Mouse (Mus musculus) stomach, embryonic 14.5 days (tissue): ENCODE data around the gene Nop53. TPM values are rescaled to one million over a fixed set of nuclear protein-coding genes. Genes with fewer than 3 reads are reported as not detected.
A peak's percentile ranks its signal among the peaks of the same experiment; 100 is the strongest.

Source experiments
- ATAC-seq: fragments of 200-750 bp; cut with Nextera tagmentation; 2 replicates; pipeline ENCODE4 v1.8.0; 2017; ENCODE audit warnings: low read depth, moderate TSS enrichment; ENCODE audit not compliant: insufficient number of reproducible peaks, insufficient read depth, low FRiP score
- H3K27ac ChIP-seq: fragments of 300-500 bp; sonication (generic); 2 replicates; pipeline ENCODE4 v1.5.1; 2014; ENCODE audit warnings: mild to moderate bottlenecking, low read length, moderate library complexity, mixed read lengths
- H3K27me3 ChIP-seq: fragments of 300-500 bp; sonication (generic); 2 replicates; pipeline ENCODE4 v1.6.1; 2014; ENCODE audit warnings: low read length, control low read depth, mixed read lengths; ENCODE audit not compliant: control insufficient read depth, insufficient read depth
- H3K36me3 ChIP-seq: fragments of 300-500 bp; sonication (generic); 2 replicates; pipeline ENCODE4 v1.6.1; 2014; ENCODE audit warnings: mild to moderate bottlenecking, control low read depth, low read length, moderate library complexity, mixed read lengths; ENCODE audit not compliant: control insufficient read depth, insufficient read depth
- H3K4me1 ChIP-seq: fragments of 300-500 bp; sonication (generic); 2 replicates; pipeline ENCODE4 v1.6.1; 2014; ENCODE audit warnings: low read length, control low read depth, mixed read lengths; ENCODE audit not compliant: control insufficient read depth, insufficient read depth
- H3K4me2 ChIP-seq: fragments of 300-500 bp; sonication (generic); replicated peaks from 2 replicates; pipeline ENCODE4 v1.6.1; 2014; ENCODE audit warnings: low read depth, low read length, control low read depth
- H3K4me3 ChIP-seq: fragments of 300-500 bp; sonication (generic); 2 replicates; pipeline ENCODE4 v1.5.1; 2014; ENCODE audit warnings: low read depth, low read length, control low read depth
- H3K9ac ChIP-seq: fragments of 300-500 bp; sonication (generic); replicated peaks from 2 replicates; pipeline ENCODE4 v1.6.1; 2014; ENCODE audit warnings: low read depth, mild to moderate bottlenecking, control low read depth, low read length, moderate library complexity, mixed read lengths
- H3K9me3 ChIP-seq: fragments of 300-500 bp; sonication (generic); 2 replicates; pipeline ENCODE4 v1.6.1; 2016; ENCODE audit warnings: low read depth, low read length, control low read depth; ENCODE audit not compliant: control insufficient read depth
- WGBS: fragments of 180-500 bp; shearing (Covaris S2); extraction: QIAGEN DNeasy Blood & Tissue Kit; methylation state at CpG from one replicate; pipeline ENCODE4 v1.1.7; 2014; 5-methylcytosine and 5-hydroxymethylcytosine counted together
- polyA plus RNA-seq: library from polyadenylated mRNA; unstranded; fragments of >200 nt; fragmentation: Nextera tagmentation; extraction: Ambion mirVana; gene quantifications from 2 replicates; pipeline ENCODE4 v1.2.1, GENCODE M21; 2014

The Nop53 gene
- polyA plus RNA-seq, 1 experiment from 2014 or later, result 187 TPM

- Histone ChIP-seq H3K27me3 (no peaks in the 10 kb centered on the region), H3K4me1 (peaks cover 24% of the 10 kb centered on the region), H3K36me3 (peaks cover 3% of the 10 kb centered on the region; the same call in 1 of the 2 replicates), H3K4me2 (peak overlapping the region; percentile 17; the same call in 1 of the 2 replicates), H3K4me3 (no peak overlapping the region; the same call in 1 of the 2 replicates), H3K9me3 (no peaks in the 10 kb centered on the region), H3K27ac (peak overlapping the region; percentile 92; the same call in 1 of the 2 replicates), H3K9ac (no peak overlapping the region)
- ATAC-seq, result no peak
- WGBS, result 83% methylated on average over 32 of the region's 32 CpGs
Measured at GRCm38 (mm10) chr7:15963798-15964652, 18.2 kb upstream of the Nop53 start.

DNA sequence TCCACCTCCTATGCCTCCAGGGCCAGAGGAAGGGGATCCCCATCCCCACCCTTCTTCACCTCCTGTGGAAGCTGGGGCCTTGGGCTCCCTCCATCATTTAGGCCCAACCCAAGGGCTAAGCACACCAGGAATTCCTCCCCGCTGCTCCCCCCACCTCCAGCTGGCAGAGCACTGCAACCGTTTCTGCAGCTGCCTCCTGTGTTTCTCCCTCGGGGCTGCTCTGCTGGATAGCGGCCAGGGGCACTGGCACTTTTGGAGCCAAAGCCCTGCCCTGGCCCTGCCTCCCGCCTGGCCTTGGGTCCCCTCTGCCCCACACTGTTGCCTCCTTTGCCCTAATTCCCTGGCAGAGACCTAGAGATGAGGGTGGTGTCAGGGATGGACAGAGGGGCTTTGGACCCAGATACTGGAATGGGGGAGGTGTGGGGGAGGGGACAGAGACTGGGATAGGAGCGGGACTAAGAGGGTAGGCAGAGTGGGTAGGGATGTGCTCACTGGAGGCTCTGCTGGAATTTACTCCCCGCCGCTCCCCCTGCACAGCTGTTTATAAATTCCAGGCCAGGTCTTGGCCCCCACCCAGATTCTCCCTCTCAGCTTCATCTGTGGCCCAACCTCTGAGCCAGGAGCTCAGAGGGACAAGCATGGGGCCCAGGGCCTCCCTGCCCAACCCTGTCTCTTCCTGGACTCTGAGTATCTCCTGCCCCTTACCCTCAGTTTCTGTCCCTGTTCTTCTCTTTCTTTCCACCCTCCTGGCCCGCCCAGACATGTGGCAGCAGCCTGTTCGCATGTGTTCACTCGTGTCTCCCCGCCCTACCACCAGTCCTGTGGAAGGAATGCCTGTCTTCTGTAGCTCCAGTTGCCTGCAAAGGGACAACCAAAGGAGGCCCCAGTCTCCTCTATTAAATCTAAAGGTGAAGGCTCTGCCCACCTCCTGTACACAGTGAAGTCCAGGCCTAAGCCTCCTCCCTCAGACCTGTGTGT lies 16.7 kb upstream of the Nop53 start:
- peak; percentile 62; the same call in 1 of the 2 replicates for ATAC-seq

GRCm38 (mm10) chr7:15961798-15962197 lies 15.9 kb upstream of the Nop53 start:
- 89% methylated on average over 7 of the region's 7 CpGs for WGBS
- Histone ChIP-seq H3K4me3 (0 out of 2 replicates have a peak overlapping the region, but pooled peaks have one; percentile 1), H3K36me3 (peaks cover 3% of the 10 kb centered on the region; the same call in 1 of the 2 replicates), H3K4me1 (peaks cover 24% of the 10 kb centered on the region), H3K9me3 (no peaks in the 10 kb centered on the region), H3K4me2 (peak overlapping the region; percentile 34; the same call in 1 of the 2 replicates), H3K27ac (peak overlapping the region; percentile 92), H3K27me3 (no peaks in the 10 kb centered on the region), H3K9ac (no peak overlapping the region)
- ATAC-seq, result no peak

More for the DNA sequence above, 16.7 kb upstream of the Nop53 start:
- no peaks in the 10 kb centered on the region for H3K9me3 ChIP-seq
- WGBS, result 13% methylated on average over 12 of the region's 12 CpGs
- peak overlapping the region; percentile 92 for H3K27ac ChIP-seq
- peaks cover 3% of the 10 kb centered on the region; the same call in 1 of the 2 replicates for H3K36me3 ChIP-seq
- peaks cover 24% of the 10 kb centered on the region for H3K4me1 ChIP-seq
- H3K27me3 ChIP-seq, result no peaks in the 10 kb centered on the region
- H3K4me2 ChIP-seq, result peak overlapping the region; percentile 34
- peak overlapping the region; percentile 1; the same call in 1 of the 2 replicates for H3K4me3 ChIP-seq
- no peak overlapping the region for H3K9ac ChIP-seq

DNA sequence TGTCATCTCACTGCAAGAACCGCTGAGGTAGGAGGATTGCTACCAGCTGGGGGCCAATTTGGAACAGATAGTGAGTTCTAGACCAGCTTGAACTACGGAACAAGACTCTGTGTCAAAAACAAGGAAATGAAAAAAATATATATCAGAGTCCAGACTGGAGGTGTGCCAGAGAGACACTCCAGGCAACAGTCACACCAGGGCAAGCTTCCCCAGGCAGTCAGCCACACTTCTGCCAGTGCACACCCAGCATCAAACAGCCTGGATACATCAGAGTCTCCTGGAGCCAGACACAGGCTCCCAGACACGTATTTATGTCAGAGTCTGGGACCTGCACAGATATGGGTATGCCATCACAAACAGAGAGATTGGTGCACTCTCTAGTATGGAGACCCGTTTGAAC lies 15.4 kb upstream of the Nop53 start:
- Histone ChIP-seq H3K4me3 (no peak overlapping the region), H3K9me3 (no peaks in the 10 kb centered on the region), H3K27me3 (no peaks in the 10 kb centered on the region), H3K4me1 (peaks cover 24% of the 10 kb centered on the region), H3K4me2 (no peak overlapping the region), H3K36me3 (peaks cover 3% of the 10 kb centered on the region; the same call in 1 of the 2 replicates), H3K27ac (peak overlapping the region; percentile 92; the same call in 1 of the 2 replicates), H3K9ac (no peak overlapping the region)
- no peak for ATAC-seq
- WGBS, result 60% methylated on average over 4 of the region's 4 CpGs

DNA sequence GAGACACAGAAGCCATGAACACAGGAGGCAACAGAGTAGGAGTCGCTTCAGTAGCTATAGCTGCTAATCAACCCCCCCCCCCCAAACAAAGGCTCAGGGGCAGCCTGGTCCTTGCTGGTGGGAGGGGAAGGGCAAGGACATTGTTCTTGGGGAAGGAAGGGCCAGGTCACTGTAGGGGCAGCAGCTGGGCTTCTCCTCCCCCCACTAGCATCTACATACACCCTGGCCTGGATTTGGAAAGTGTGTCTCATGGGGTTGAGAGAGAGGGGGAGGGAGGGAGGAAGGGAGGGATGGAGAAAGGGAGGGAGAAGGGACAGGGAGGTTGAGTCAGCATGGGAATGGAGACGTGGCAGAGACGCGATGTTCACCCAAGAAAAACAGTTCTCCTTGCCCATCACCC lies 14.8 kb upstream of the Nop53 start:
- no peak for ATAC-seq
- Histone ChIP-seq H3K27ac (no peak overlapping the region), H3K4me1 (peaks cover 24% of the 10 kb centered on the region), H3K27me3 (no peaks in the 10 kb centered on the region), H3K9me3 (no peaks in the 10 kb centered on the region), H3K4me2 (no peak overlapping the region), H3K36me3 (peaks cover 3% of the 10 kb centered on the region; the same call in 1 of the 2 replicates), H3K9ac (no peak overlapping the region), H3K4me3 (no peak overlapping the region)
- WGBS, result 63% methylated on average over 4 of the region's 4 CpGs

- WGBS, result 59% methylated on average over 5 of the region's 5 CpGs
- no peak for ATAC-seq
- Histone ChIP-seq H3K4me1 (peaks cover 2% of the 10 kb centered on the region; the same call in 1 of the 2 replicates), H3K27me3 (no peaks in the 10 kb centered on the region), H3K9ac (no peak overlapping the region), H3K36me3 (peaks cover 8% of the 10 kb centered on the region; the same call in 1 of the 2 replicates), H3K4me2 (no peak overlapping the region), H3K9me3 (peaks cover 6% of the 10 kb centered on the region; the same call in 1 of the 2 replicates), H3K27ac (peak overlapping the region; percentile 61; the same call in 1 of the 2 replicates), H3K4me3 (no peak overlapping the region)
Measured at GRCm38 (mm10) chr7:15956143-15956542, 10.3 kb upstream of the Nop53 start.

DNA sequence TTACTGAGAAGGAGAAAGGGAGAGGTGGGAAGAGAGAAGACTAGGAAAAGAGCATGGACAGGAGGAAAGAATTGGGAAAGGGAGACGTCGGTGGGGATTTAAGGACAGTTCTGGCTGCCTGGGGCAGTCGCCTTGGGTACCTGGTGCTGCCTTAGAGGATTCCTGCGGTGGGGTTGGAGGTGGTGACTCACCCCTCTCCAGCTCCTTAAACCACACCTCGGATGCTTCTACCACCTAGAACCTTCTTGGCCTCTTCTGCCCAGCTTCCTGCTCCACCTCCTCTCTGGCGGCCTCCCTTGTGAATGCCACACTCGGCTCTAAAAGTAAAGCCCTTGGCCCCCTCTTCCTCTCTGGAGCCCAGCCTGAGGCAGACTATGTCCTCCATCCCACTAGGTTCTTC lies 9.6 kb upstream of the Nop53 start:
- H3K9ac ChIP-seq, result no peak overlapping the region
- peak overlapping the region; percentile 61; the same call in 1 of the 2 replicates for H3K27ac ChIP-seq
- WGBS, result 26% methylated on average over 7 of the region's 7 CpGs
- no peak overlapping the region for H3K4me3 ChIP-seq
- H3K4me1 ChIP-seq, result no peaks in the 10 kb centered on the region
- peaks cover 11% of the 10 kb centered on the region; the same call in 1 of the 2 replicates for H3K36me3 ChIP-seq
- peaks cover 6% of the 10 kb centered on the region; the same call in 1 of the 2 replicates for H3K9me3 ChIP-seq
- H3K4me2 ChIP-seq, result peak overlapping the region; percentile 27
- H3K27me3 ChIP-seq, result no peaks in the 10 kb centered on the region
- no peak for ATAC-seq
